Mouse (Mus musculus) limb, embryonic 12.5 days (tissue): ENCODE measurements around the gene Olfr628. TPM values are rescaled to one million over a fixed set of nuclear protein-coding genes. Genes with fewer than 3 reads are reported as not detected.
"Not testable (repeated sequence)": the region's sequence is repeated elsewhere in the genome, so short reads cannot be mapped to it uniquely, and the experiment has no call there.

ENCODE experiments used
- ATAC-seq: fragments of 200-750 bp; cut with Nextera tagmentation; 2 replicates; pipeline ENCODE4 v1.8.0; 2017; ENCODE audit warnings: low read depth, moderate TSS enrichment; ENCODE audit not compliant: insufficient number of reproducible peaks, insufficient read depth, low FRiP score, low TSS enrichment
- H3K27ac ChIP-seq: fragments of 300-500 bp; sonication (generic); 2 replicates; pipeline ENCODE4 v1.5.1; 2016; ENCODE audit warnings: mild to moderate bottlenecking, moderate library complexity
- H3K27me3 ChIP-seq: fragments of 300-500 bp; sonication (generic); 2 replicates; pipeline ENCODE4 v1.6.1; 2016; ENCODE audit warnings: mild to moderate bottlenecking, moderate library complexity
- H3K36me3 ChIP-seq: fragments of 300-500 bp; sonication (generic); 2 replicates; pipeline ENCODE4 v1.6.1; 2016; ENCODE audit warnings: mild to moderate bottlenecking, moderate library complexity
- H3K4me1 ChIP-seq: fragments of 300-500 bp; sonication (generic); replicated peaks from 2 replicates; pipeline ENCODE4 v1.6.1; 2016
- H3K4me2 ChIP-seq: fragments of 300-500 bp; sonication (generic); 2 replicates; pipeline ENCODE4 v1.6.1; 2016; ENCODE audit warnings: mild to moderate bottlenecking, moderate library complexity
- H3K4me3 ChIP-seq: fragments of 300-500 bp; sonication (generic); replicated peaks from 2 replicates; pipeline ENCODE4 v1.5.1; 2016; ENCODE audit warnings: mild to moderate bottlenecking
- H3K9ac ChIP-seq: fragments of 300-500 bp; sonication (generic); replicated peaks from 2 replicates; pipeline ENCODE4 v1.6.1; 2016; ENCODE audit warnings: mild to moderate bottlenecking, moderate library complexity
- H3K9me3 ChIP-seq: fragments of 300-500 bp; sonication (generic); 2 replicates; pipeline ENCODE4 v1.6.1; 2016; ENCODE audit warnings: mild to moderate bottlenecking, moderate library complexity
- WGBS: fragments of 180-500 bp; shearing (Covaris S2); methylation state at CpG from one replicate; pipeline ENCODE4 v1.1.7; 2016; 5-methylcytosine and 5-hydroxymethylcytosine counted together
- polyA plus RNA-seq: library from polyadenylated mRNA; unstranded; fragments of >200 nt; fragmentation: Nextera tagmentation; extraction: Ambion mirVana; gene quantifications from 2 replicates; pipeline ENCODE4 v1.2.1, GENCODE M21; 2016

Gene Olfr628
- not detected in 2 replicates for polyA plus RNA-seq

- ATAC-seq: no peak
- Histone ChIP-seq H3K27me3 (no peaks in the 10 kb centered on the region), H3K4me2 (no peak within 1 kb of the TSS), H3K36me3 (no peaks in the 10 kb centered on the region), H3K4me3 (no peak within 1 kb of the TSS), H3K9me3 (no peaks in the 10 kb centered on the region), H3K27ac (no peak within 1 kb of the TSS), H3K9ac (no peak within 1 kb of the TSS), H3K4me1 (no peaks in the 10 kb centered on the region)
- WGBS: 92% methylated on average over 1 of the region's 1 CpGs
Observed at GRCm38 (mm10) chr7:103730074-103730473, at the start of gene Olfr628. Olfr628 (plus strand) TSS chr7:103730374.

- Histone ChIP-seq H3K27ac (no peak within 1 kb of the TSS), H3K9me3 (0 out of 2 replicates have a peak, but pooled peaks cover 4% of the 10 kb centered on the region), H3K4me1 (no peaks in the 10 kb centered on the region), H3K4me3 (no peak within 1 kb of the TSS), H3K9ac (no peak within 1 kb of the TSS), H3K4me2 (no peak within 1 kb of the TSS), H3K27me3 (no peaks in the 10 kb centered on the region), H3K36me3 (no peaks in the 10 kb centered on the region)
- ATAC-seq: no peak
Observed at GRCm38 (mm10) chr7:103682420-103682819, 47.8 kb upstream of the Olfr628 start, which contains the start of gene Olfr625-ps1. Olfr625-ps1 (plus strand) TSS chr7:103682720.

- H3K36me3 ChIP-seq: no peaks in the 10 kb centered on the region
- whole genome bisulfite sequencing: 88% methylated on average over 4 of the region's 4 CpGs
- no peak overlapping the region for H3K9ac ChIP-seq
- no peaks in the 10 kb centered on the region for H3K27me3 ChIP-seq
- no peak overlapping the region for H3K4me2 ChIP-seq
- no peak for ATAC-seq
- no peak overlapping the region for H3K27ac ChIP-seq
- no peaks in the 10 kb centered on the region for H3K9me3 ChIP-seq
- H3K4me3 ChIP-seq: no peak overlapping the region
- no peaks in the 10 kb centered on the region for H3K4me1 ChIP-seq
Observed at GRCm38 (mm10) chr7:103699469-103699868, 30.7 kb upstream of the Olfr628 start.

- Histone ChIP-seq H3K36me3 (no peaks in the 10 kb centered on the region), H3K27me3 (no peaks in the 10 kb centered on the region), H3K4me3 (no peak overlapping the region), H3K9ac (no peak overlapping the region), H3K4me2 (no peak overlapping the region), H3K4me1 (no peaks in the 10 kb centered on the region), H3K27ac (no peak overlapping the region), H3K9me3 (no peaks in the 10 kb centered on the region)
- ATAC-seq: no peak
- 27% methylated on average over 2 of the region's 2 CpGs for WGBS
Observed at GRCm38 (mm10) chr7:103712024-103712423, 18.1 kb upstream of the Olfr628 start.

GRCm38 (mm10) chr7:103714371-103714770 is 15.8 kb upstream of the Olfr628 start, which contains the start of gene Olfr243:
Olfr243 (plus strand) TSS chr7:103714671.
- Histone ChIP-seq H3K4me1 (no peaks in the 10 kb centered on the region), H3K36me3 (no peaks in the 10 kb centered on the region), H3K27ac (no peak within 1 kb of the TSS), H3K9ac (no peak within 1 kb of the TSS), H3K4me2 (no peak within 1 kb of the TSS), H3K4me3 (no peak within 1 kb of the TSS), H3K27me3 (no peaks in the 10 kb centered on the region), H3K9me3 (no peaks in the 10 kb centered on the region)
- no peak for ATAC-seq

- H3K36me3 ChIP-seq, ATAC-seq, H3K9me3 ChIP-seq, H3K9ac ChIP-seq, H3K27ac ChIP-seq, H3K4me1 ChIP-seq, H3K27me3 ChIP-seq, H3K4me3 ChIP-seq, H3K4me2 ChIP-seq: not testable (repeated sequence)
- 89% methylated on average over 1 of the region's 1 CpGs for WGBS
Observed at GRCm38 (mm10) chr7:103716398-103716797, 13.8 kb upstream of the Olfr628 start.

GRCm38 (mm10) chr7:103744843-103745242 is 14.7 kb downstream of the Olfr628 start, which contains the start of gene Olfr629:
Olfr629 (minus strand) TSS chr7:103744943.
- H3K36me3 ChIP-seq: no peaks in the 10 kb centered on the region
- H3K4me3 ChIP-seq: no peak within 1 kb of the TSS
- no peaks in the 10 kb centered on the region for H3K9me3 ChIP-seq
- no peaks in the 10 kb centered on the region for H3K4me1 ChIP-seq
- H3K4me2 ChIP-seq: no peak within 1 kb of the TSS
- H3K27me3 ChIP-seq: no peaks in the 10 kb centered on the region
- 77% methylated on average over 2 of the region's 2 CpGs for WGBS
- H3K9ac ChIP-seq: no peak within 1 kb of the TSS
- no peak within 1 kb of the TSS for H3K27ac ChIP-seq
- no peak for ATAC-seq

- ATAC-seq: no peak
- Histone ChIP-seq H3K9ac (no peak within 1 kb of the TSS), H3K4me2 (no peak within 1 kb of the TSS), H3K27ac (no peak within 1 kb of the TSS), H3K4me3 (no peak within 1 kb of the TSS), H3K27me3 (no peaks in the 10 kb centered on the region), H3K36me3 (no peaks in the 10 kb centered on the region), H3K9me3 (no peaks in the 10 kb centered on the region), H3K4me1 (no peaks in the 10 kb centered on the region)
- 48% methylated on average over 2 of the region's 2 CpGs for WGBS
Observed at GRCm38 (mm10) chr7:103757233-103757632, 27.1 kb downstream of the Olfr628 start, which contains the start of gene Olfr630. Olfr630 (minus strand) TSS chr7:103757333.

- H3K4me1 ChIP-seq, H3K9ac ChIP-seq, H3K4me2 ChIP-seq, ATAC-seq, H3K9me3 ChIP-seq, H3K4me3 ChIP-seq, H3K27me3 ChIP-seq, H3K27ac ChIP-seq, H3K36me3 ChIP-seq: not testable (repeated sequence)
- WGBS: 86% methylated on average over 6 of the region's 6 CpGs
Observed at GRCm38 (mm10) chr7:103762212-103762611, 32.0 kb downstream of the Olfr628 start.

GRCm38 (mm10) chr7:103767687-103768086 is 37.5 kb downstream of the Olfr628 start:
- ATAC-seq, H3K4me2 ChIP-seq: not testable (repeated sequence)
- WGBS: 85% methylated on average over 6 of the region's 6 CpGs

GRCm38 (mm10) chr7:103771494-103771893 is 41.3 kb downstream of the Olfr628 start, which contains the start of gene Olfr69:
Olfr69 (minus strand) TSS chr7:103771594.
- H3K27me3 ChIP-seq: no peaks in the 10 kb centered on the region
- H3K9ac ChIP-seq: no peak within 1 kb of the TSS
- H3K9me3 ChIP-seq: no peaks in the 10 kb centered on the region
- no peaks in the 10 kb centered on the region for H3K36me3 ChIP-seq
- ATAC-seq: no peak
- H3K4me1 ChIP-seq: no peaks in the 10 kb centered on the region
- H3K4me3 ChIP-seq: no peak within 1 kb of the TSS
- no peak within 1 kb of the TSS for H3K4me2 ChIP-seq
- H3K27ac ChIP-seq: no peak within 1 kb of the TSS
- 75% methylated on average over 2 of the region's 2 CpGs for WGBS

More at GRCm38 (mm10) chr7:103767687-103768086, 37.5 kb downstream of the Olfr628 start:
- not testable (repeated sequence) for H3K4me3 ChIP-seq, H3K27me3 ChIP-seq, H3K27ac ChIP-seq, H3K9me3 ChIP-seq, H3K9ac ChIP-seq, H3K36me3 ChIP-seq, H3K4me1 ChIP-seq

- H3K9ac ChIP-seq, H3K4me2 ChIP-seq, ATAC-seq, H3K27me3 ChIP-seq, H3K36me3 ChIP-seq, H3K9me3 ChIP-seq, H3K27ac ChIP-seq, H3K4me1 ChIP-seq, H3K4me3 ChIP-seq: not testable (repeated sequence)
- WGBS: 85% methylated on average over 4 of the region's 4 CpGs
Observed at GRCm38 (mm10) chr7:103777652-103778051, 47.5 kb downstream of the Olfr628 start.
